Mouse (Mus musculus) myocyte (in vitro differentiated cells): ENCODE results near the gene Uchl4.

Experiments used
- MAX ChIP-seq: IDR thresholded peaks from one replicate; pipeline ENCODE4 v1.6.1; 2011; ENCODE audit warnings: low read depth, mild to moderate bottlenecking, control low read depth
- MYOD1 ChIP-seq, 3 experiments: IDR thresholded peaks; one replicate each; pipeline ENCODE4 v1.6.1; 2011; ENCODE audit warnings: control low read depth in 2 of 3, low read depth in 2 of 3, mild to moderate bottlenecking in 2 of 3, moderate library complexity in 1 of 3; ENCODE audit not compliant: insufficient read length in 2 of 3, control insufficient read depth in 1 of 3
- POLR2A ChIP-seq: IDR thresholded peaks from one replicate; pipeline ENCODE4 v1.6.1; 2011; ENCODE audit warnings: low read depth, mild to moderate bottlenecking, control low read depth, moderate library complexity; ENCODE audit not compliant: insufficient read length

- TF ChIP-seq POLR2A, result no peak
- TF ChIP-seq MAX, result no peak
- no peak for TF ChIP-seq MYOD1 (IDR thresholded peaks at IDR 0.05; ENCODE audit: control insufficient read depth in 1 of 3, insufficient read length in 2 of 3, low read depth in 2 of 3)
Measured at GRCm38 (mm10) chr9:64217887-64218286, 17.1 kb upstream of the Uchl4 start.
